Mouse (Mus musculus): ENCODE data around the gene Ehbp1l1. TPM values are rescaled to one million over a fixed set of nuclear protein-coding genes. Genes with fewer than 3 reads are reported as not detected.
"Not testable (repeated sequence)": the region's sequence is repeated elsewhere in the genome, so short reads cannot be mapped to it uniquely, and the experiment has no call there.

Ehbp1l1 gene
- polyA plus RNA-seq, 1 experiment from 2014 or later, result 10.1 TPM

DNA sequence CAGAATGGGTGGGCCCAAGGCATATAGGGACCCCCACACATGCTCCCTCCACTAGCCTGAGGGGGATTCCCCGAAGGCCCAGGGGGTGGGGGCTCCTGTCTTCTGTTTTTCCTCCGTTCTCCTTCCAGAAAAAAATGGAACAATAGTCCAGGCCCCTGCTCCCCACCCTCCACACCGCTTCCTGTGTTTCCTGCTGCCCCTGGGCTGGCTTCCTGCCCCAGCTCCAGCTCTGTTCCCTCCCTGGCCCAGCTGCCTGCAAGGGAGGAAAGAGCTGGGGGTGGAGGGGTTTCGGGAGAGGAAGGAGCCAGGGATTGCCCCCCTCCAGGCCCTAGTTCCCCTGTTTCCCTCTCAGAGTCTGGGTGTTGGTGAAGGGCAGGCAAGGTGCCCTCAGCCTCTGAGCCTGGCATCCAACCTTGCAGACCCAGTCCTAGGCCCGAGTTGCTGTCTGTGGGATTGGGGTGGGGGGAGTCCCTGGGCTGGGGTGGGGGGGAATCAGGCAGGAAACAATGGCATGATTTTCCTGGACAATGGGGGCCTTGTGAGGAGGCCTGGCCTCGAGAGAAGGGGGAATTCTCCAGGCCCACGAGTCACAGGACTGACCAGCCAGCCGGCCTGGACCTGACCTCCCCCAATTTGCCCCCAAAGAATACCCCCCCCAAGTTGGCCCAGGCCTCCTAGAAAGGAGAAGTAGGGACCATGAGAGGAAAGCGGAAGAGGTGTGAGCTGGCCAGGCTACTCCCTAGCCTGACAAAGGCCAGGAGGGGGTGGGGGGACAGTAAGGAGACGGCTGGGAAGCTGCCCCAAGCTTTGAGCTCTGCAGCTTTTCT is 33.8 kb downstream of the Ehbp1l1 start:
- 71% methylated on average over 10 of the region's 10 CpGs for WGBS
- Histone ChIP-seq H3K4me2 (replicated peaks) (peak overlapping the region; percentile 100), H3K27ac (no peak overlapping the region), H3K4me1 (peaks cover 54% of the 10 kb centered on the region), H3K27me3 (replicated peaks) (peaks cover 6% of the 10 kb centered on the region; the same call in 1 of the 2 replicates), H3K36me3 (peaks cover 54% of the 10 kb centered on the region), H3K4me3 (peak overlapping the region; percentile 21; the same call in 1 of the 2 replicates), H3K9ac (peak overlapping the region; percentile 89), H3K9me3 (no peaks in the 10 kb centered on the region)
- no peak for ATAC-seq (ENCODE audit: low FRiP score, low read depth)

DNA sequence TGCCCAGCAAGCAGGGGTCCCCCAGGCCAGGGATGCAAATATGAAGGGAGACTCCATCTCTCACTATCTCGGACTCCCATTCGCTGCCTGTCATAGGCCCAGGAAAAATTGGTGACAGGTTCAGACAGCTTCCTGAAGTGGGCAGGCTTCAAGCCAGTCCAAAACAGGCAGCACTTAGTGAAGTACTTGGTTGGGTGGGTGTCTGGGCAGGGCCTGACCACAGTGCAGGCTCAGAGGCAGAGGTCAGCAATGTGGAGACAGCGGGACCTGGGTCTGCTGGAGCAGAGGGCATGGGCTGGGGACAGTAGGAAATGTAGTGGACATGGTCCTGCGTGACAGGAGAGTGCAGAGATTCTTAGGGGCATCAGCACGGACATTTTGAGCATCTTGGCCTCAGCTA is 34.5 kb downstream of the Ehbp1l1 start:
- Histone ChIP-seq H3K9me3 (no peaks in the 10 kb centered on the region), H3K4me2 (replicated peaks) (peak overlapping the region; percentile 100), H3K4me3 (peak overlapping the region; percentile 96; the same call in 1 of the 2 replicates), H3K27ac (no peak overlapping the region), H3K4me1 (peaks cover 58% of the 10 kb centered on the region), H3K36me3 (peaks cover 52% of the 10 kb centered on the region), H3K27me3 (replicated peaks) (peaks cover 6% of the 10 kb centered on the region; the same call in 1 of the 2 replicates), H3K9ac (peak overlapping the region; percentile 89; the same call in 1 of the 2 replicates)
- ATAC-seq (ENCODE audit: low FRiP score, low read depth), result no peak
- 85% methylated on average over 5 of the region's 5 CpGs for WGBS

DNA sequence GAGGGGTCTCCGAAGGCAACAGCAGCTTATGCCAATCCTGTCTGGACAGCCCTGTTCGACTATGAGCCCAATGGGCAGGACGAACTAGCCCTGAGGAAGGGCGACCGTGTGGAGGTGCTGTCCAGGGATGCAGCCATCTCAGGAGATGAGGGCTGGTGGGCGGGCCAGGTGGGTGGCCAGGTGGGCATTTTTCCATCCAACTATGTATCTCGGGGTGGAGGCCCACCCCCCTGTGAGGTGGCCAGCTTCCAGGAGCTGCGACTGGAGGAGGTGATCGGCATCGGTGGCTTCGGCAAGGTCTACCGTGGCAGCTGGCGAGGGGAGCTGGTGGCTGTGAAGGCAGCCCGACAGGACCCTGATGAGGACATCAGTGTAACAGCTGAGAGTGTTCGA is 35.8 kb downstream of the Ehbp1l1 start:
- H3K27me3 ChIP-seq (replicated peaks), result peaks cover 3% of the 10 kb centered on the region; the same call in 1 of the 2 replicates
- H3K4me3 ChIP-seq, result peak overlapping the region; percentile 96
- no peaks in the 10 kb centered on the region for H3K9me3 ChIP-seq
- H3K27ac ChIP-seq, result 0 out of 2 replicates have a peak overlapping the region, but pooled peaks have one; percentile 46
- no peak for ATAC-seq (ENCODE audit: low FRiP score, low read depth)
- H3K4me2 ChIP-seq (replicated peaks), result peak overlapping the region; percentile 100
- 74% methylated on average over 15 of the region's 15 CpGs for WGBS
- H3K4me1 ChIP-seq, result peaks cover 47% of the 10 kb centered on the region
- peaks cover 55% of the 10 kb centered on the region for H3K36me3 ChIP-seq
- peak overlapping the region; percentile 89 for H3K9ac ChIP-seq

DNA sequence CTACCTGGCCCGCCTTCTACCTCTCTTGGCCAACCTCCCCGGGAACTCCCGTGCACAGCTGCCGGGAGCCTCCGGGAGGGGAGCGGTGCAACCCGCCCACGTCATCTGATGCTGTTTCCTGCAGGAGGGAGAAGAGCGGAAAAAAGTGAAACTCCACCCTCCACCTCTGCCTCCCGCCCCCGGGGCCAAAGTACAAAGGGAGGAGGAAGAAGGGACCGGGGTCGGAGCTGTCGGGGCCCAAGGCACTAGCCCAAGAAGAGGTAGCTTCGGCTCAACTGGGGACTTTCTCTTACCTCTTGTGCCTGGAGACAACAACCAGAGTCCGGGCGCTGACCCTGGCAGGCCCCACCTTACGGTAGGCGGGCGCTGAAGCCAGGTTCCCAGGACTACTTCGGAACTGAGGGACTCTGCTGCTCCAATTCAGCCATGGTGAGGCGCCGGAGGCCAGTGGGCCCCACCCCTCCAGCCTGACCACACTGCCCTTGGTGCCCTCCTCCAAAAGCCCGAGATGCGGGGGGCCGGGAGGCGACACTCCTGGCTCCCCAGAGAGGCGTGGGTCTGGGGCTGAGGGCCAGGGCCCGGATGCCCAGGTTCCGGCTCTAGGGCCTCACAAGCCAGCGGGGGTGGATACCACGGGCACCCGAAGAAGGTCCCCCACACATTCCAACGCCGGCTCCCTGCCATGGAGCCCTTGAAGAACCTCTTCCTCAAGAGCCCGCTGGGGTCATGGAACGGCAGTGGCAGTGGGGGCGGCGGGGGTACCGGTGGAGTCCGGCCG is 36.4 kb downstream of the Ehbp1l1 start:
- peaks cover 43% of the 10 kb centered on the region for H3K4me1 ChIP-seq
- no peaks in the 10 kb centered on the region for H3K9me3 ChIP-seq
- H3K9ac ChIP-seq, result peak overlapping the region; percentile 89
- peak overlapping the region; percentile 100 for H3K4me2 ChIP-seq (replicated peaks)
- no peaks in the 10 kb centered on the region for H3K27me3 ChIP-seq (replicated peaks)
- peak overlapping the region; percentile 96 for H3K4me3 ChIP-seq
- H3K27ac ChIP-seq, result peak overlapping the region; percentile 46
- H3K36me3 ChIP-seq, result peaks cover 55% of the 10 kb centered on the region
- ATAC-seq (ENCODE audit: low FRiP score, low read depth), result no peak
- WGBS, result 14% methylated on average over 42 of the region's 42 CpGs

DNA sequence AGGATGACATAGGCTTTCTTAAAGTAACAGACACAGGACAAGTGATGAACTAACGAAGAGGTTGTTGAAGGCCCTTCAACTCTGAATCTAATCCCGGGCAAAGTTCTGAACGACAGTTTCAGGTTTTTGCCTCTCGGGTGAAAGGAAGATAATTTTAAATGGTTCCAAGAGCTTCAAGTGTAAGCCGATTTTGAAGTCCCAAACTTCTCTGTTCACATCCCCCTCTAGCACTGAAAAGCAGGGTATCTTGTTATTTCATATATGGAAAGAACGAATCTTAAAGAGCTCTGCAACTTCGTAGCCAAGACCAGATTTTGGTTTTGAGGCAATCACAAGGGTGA is 37.1 kb downstream of the Ehbp1l1 start:
- peak overlapping the region; percentile 89 for H3K9ac ChIP-seq
- H3K36me3 ChIP-seq, result peaks cover 55% of the 10 kb centered on the region
- ATAC-seq (ENCODE audit: low FRiP score, low read depth), result no peak
- peak overlapping the region; percentile 100 for H3K4me2 ChIP-seq (replicated peaks)
- H3K27me3 ChIP-seq (replicated peaks), result no peaks in the 10 kb centered on the region
- no peaks in the 10 kb centered on the region for H3K9me3 ChIP-seq
- peak overlapping the region; percentile 96 for H3K4me3 ChIP-seq
- H3K27ac ChIP-seq, result peak overlapping the region; percentile 46; the same call in 1 of the 2 replicates
- WGBS, result 1% methylated on average over 7 of the region's 7 CpGs
- H3K4me1 ChIP-seq, result peaks cover 43% of the 10 kb centered on the region

DNA sequence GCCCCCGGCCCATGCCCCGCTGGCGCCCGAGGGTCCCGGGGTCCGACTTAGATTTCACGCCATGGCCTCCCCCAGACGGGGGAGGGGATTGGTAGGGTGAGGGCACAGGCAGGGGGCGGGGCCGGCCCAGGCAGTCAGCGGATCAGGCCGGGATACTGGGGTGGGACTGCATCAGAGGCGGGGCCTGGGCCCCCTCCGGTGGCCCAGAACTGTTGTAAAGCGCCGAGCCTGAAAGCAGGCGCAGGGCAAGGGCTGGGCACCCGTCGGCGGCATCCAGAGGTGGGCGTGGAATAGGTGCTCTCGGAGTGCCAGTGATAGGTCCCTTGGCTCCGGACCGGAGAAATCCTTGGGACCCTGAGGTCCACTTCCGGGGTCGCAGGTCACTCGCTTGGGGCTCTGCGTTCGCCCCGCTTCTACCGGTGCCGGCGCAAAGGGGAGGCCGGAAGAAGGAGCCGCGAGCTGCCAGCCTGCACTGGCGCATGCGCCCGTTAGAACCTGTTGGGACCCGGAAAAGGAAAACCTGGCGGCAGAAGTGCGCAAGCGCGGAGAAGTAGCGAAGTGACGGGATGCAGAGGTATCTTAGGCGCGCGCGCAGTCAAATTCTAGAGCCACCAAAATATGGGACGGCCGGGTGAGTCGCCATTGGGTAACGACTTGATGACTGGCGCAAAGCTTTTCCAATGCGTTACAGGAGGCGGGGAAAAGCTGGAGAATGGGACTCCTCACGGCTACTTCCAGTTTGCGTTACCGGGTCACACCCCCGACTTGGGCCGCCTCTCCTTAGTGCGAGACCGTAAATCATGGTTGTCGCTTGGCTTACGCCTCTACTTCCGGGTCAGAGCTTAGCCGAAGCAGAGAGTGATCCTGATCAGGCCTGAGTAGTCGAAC is 37.7 kb downstream of the Ehbp1l1 start, which contains the start of the genes Map3k11 and Pcnx3:
Gene Map3k11, plus strand, starts transcription at position 543 of the 888 bp plus-strand sequence.
Gene Pcnx3, minus strand, starts transcription at position 709 of the 888 bp plus-strand sequence.
- ATAC-seq (ENCODE audit: low FRiP score, low read depth), result peak; percentile 94
- peak within 1 kb of the TSS; percentile 95 for H3K9ac ChIP-seq
- no peaks in the 10 kb centered on the region for H3K27me3 ChIP-seq (replicated peaks)
- peaks cover 43% of the 10 kb centered on the region for H3K4me1 ChIP-seq
- H3K27ac ChIP-seq, result peak within 1 kb of the TSS; percentile 79
- H3K9me3 ChIP-seq, result no peaks in the 10 kb centered on the region
- under 1% methylated on average over 69 of the region's 69 CpGs for WGBS
- H3K4me3 ChIP-seq, result peak within 1 kb of the TSS; percentile 96
- H3K36me3 ChIP-seq, result peaks cover 55% of the 10 kb centered on the region
- H3K4me2 ChIP-seq (replicated peaks), result peak within 1 kb of the TSS; percentile 100

DNA sequence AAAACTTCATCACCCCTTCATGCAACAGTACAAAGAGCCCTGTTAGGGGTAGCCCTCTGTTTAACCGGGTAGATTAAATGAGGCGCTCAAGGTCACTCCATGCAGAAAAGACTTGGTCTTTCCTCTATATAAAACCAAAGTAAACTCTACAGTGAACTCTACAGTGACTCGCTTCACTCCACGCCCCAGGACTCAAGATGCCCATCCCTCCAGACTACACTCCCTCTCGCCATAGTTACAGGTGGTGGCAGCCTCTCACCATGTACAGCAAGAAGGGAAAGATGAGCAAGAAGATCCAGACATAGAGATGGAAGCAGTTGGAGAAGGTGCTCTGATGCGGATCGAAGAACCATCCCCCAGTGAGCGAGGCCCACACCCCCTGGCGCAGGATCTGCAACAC is 38.4 kb downstream of the Ehbp1l1 start:
- H3K27ac ChIP-seq, result peak overlapping the region; percentile 79; the same call in 1 of the 2 replicates
- peak; percentile 1; the same call in 1 of the 2 replicates for ATAC-seq (ENCODE audit: low FRiP score, low read depth)
- 22% methylated on average over 9 of the region's 9 CpGs for WGBS
- H3K4me1 ChIP-seq, result peaks cover 43% of the 10 kb centered on the region
- peak overlapping the region; percentile 96 for H3K4me3 ChIP-seq
- peak overlapping the region; percentile 95 for H3K9ac ChIP-seq
- H3K4me2 ChIP-seq (replicated peaks), result peak overlapping the region; percentile 100
- H3K9me3 ChIP-seq, result no peaks in the 10 kb centered on the region
- H3K36me3 ChIP-seq, result peaks cover 56% of the 10 kb centered on the region
- H3K27me3 ChIP-seq (replicated peaks), result no peaks in the 10 kb centered on the region

DNA sequence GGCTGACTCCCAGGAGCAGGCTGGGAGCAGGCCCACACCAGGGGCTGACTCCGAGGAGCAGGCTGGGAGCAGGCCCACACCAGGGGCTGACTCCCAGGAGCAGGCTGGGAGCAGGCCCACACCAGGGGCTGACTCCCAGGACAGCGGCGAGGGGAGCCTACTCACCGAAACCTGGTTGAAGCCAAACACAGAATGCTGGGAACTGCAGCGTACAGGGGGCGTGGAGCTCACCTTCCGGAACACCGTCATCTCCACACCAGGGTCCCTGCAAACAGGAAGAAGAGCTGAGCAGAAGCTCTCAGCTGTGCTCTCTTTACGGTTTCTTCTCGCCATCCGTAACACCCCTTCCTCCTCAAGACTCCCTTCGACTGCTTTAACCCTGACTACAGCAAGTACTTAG is 39.2 kb downstream of the Ehbp1l1 start:
- not testable (repeated sequence) for H3K9ac ChIP-seq; ATAC-seq (ENCODE audit: low FRiP score, low read depth)
- H3K36me3 ChIP-seq, result peaks cover 61% of the 10 kb centered on the region

DNA sequence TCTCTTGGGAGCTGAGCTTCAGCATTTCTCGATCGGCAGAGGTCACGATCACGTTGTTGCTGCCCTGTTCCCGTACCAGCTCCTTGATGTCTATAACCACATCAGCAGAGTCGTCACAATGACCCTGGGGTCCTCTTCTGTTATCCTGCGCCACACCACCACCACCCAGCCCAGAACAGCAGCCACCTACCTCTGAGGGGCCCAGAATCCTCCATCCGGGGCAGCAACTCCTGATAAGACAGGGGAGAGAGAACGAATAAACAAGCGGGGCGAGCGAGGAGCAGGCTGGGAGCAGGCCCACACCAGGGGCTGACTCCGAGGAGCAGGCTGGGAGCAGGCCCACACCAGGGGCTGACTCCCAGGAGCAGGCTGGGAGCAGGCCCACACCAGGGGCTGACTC is 39.7 kb downstream of the Ehbp1l1 start:
- Histone ChIP-seq H3K27ac (no peak overlapping the region), H3K4me1 (peaks cover 34% of the 10 kb centered on the region), H3K9ac (no peak overlapping the region), H3K4me2 (replicated peaks) (no peak overlapping the region), H3K9me3 (no peaks in the 10 kb centered on the region), H3K27me3 (replicated peaks) (no peaks in the 10 kb centered on the region), H3K36me3 (peaks cover 64% of the 10 kb centered on the region), H3K4me3 (no peak overlapping the region)
- whole genome bisulfite sequencing, result 93% methylated on average over 13 of the region's 13 CpGs
- no peak for ATAC-seq (ENCODE audit: low FRiP score, low read depth)

More for the DNA sequence above, 39.2 kb downstream of the Ehbp1l1 start:
- peaks cover 40% of the 10 kb centered on the region for H3K4me1 ChIP-seq
- H3K27me3 ChIP-seq (replicated peaks); H3K27ac ChIP-seq; H3K4me3 ChIP-seq; H3K9me3 ChIP-seq: not testable (repeated sequence)
- peak overlapping the region; percentile 100 for H3K4me2 ChIP-seq (replicated peaks)
- 95% methylated on average over 12 of the region's 12 CpGs for WGBS

DNA sequence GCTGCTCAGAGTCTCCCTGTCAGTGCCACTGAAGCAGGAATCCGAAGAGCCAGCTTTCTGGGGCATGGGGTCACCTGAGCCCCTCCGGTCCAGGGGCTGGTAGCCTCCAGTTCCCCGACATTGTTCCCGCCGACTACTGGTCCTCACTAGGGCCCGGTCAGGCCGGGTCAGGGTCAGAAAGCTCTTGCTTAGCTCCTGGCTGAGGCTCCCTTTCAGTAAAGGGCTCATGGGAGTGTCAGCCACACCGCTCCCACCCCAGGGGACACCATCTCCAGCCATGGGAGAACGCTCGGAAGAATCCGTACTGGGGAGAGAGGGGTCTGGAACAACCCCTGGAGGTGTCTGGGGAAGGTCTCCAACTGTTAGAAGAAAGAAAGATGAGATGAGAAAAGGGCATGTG is 40.3 kb downstream of the Ehbp1l1 start:
- no peak overlapping the region for H3K9ac ChIP-seq
- H3K27ac ChIP-seq, result no peak overlapping the region
- peaks cover 29% of the 10 kb centered on the region for H3K4me1 ChIP-seq
- no peak overlapping the region for H3K4me2 ChIP-seq (replicated peaks)
- no peaks in the 10 kb centered on the region for H3K27me3 ChIP-seq (replicated peaks)
- 94% methylated on average over 11 of the region's 11 CpGs for WGBS
- peaks cover 64% of the 10 kb centered on the region for H3K36me3 ChIP-seq
- no peak for ATAC-seq (ENCODE audit: low FRiP score, low read depth)
- H3K9me3 ChIP-seq, result no peaks in the 10 kb centered on the region
- H3K4me3 ChIP-seq, result no peak overlapping the region

DNA sequence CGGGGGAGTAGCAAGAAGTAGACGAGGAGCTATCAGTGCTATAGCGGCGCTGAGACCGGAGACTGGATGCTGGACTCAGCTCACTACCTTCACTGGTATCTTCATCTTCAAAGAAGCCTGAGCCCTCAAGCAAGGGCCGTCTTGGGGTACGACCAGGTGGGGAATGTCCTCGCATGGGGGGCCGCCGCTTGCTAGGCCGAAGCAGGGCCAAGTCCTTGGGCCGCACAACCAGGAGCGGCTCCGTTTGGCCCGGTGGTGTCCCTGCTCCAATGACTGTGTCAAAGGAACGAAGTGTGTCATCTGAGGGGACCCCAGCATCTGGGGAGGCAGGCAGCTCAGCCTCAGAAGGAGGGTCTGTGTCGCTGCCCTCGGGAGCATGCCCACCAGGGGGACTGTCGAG is 40.7 kb downstream of the Ehbp1l1 start:
- H3K4me3 ChIP-seq, result 0 out of 2 replicates have a peak overlapping the region, but pooled peaks have one; percentile 2
- peaks cover 64% of the 10 kb centered on the region for H3K36me3 ChIP-seq
- ATAC-seq (ENCODE audit: low FRiP score, low read depth), result no peak
- H3K27me3 ChIP-seq (replicated peaks), result no peaks in the 10 kb centered on the region
- H3K27ac ChIP-seq, result no peak overlapping the region
- H3K4me2 ChIP-seq (replicated peaks), result no peak overlapping the region
- no peaks in the 10 kb centered on the region for H3K9me3 ChIP-seq
- H3K4me1 ChIP-seq, result peaks cover 24% of the 10 kb centered on the region
- 95% methylated on average over 19 of the region's 19 CpGs for WGBS
- no peak overlapping the region for H3K9ac ChIP-seq

All from neural tube, embryonic 12.5 days (tissue).